Mouse (Mus musculus) ES-Bruce4 (cell line): ENCODE data around the gene Tbc1d7. TPM values are rescaled to one million over a fixed set of nuclear protein-coding genes. Genes with fewer than 3 reads are reported as not detected.

Experiments
- H3K27ac ChIP-seq: 2 replicates; pipeline ENCODE4 v1.5.1; 2012; ENCODE audit warnings: low read length, inconsistent platforms; ENCODE audit not compliant: insufficient read depth
- H3K27me3 ChIP-seq: 2 replicates; pipeline ENCODE4 v1.6.1; 2012; ENCODE audit warnings: mild to moderate bottlenecking, low read length, inconsistent platforms; ENCODE audit not compliant: control insufficient read depth, poor library complexity, insufficient read depth, severe bottlenecking
- H3K36me3 ChIP-seq: 2 replicates; pipeline ENCODE4 v1.6.1; 2012; ENCODE audit warnings: inconsistent platforms, mild to moderate bottlenecking, low read length, moderate library complexity; ENCODE audit not compliant: control insufficient read depth, poor library complexity, insufficient read depth, severe bottlenecking
- H3K4me1 ChIP-seq: one replicate; pipeline ENCODE4 v1.8.1; 2011; ENCODE audit warnings: low read length; ENCODE audit not compliant: control insufficient read depth, insufficient read depth
- H3K4me3 ChIP-seq: 2 replicates; pipeline ENCODE4 v1.5.1; 2011; ENCODE audit warnings: low read depth, mild to moderate bottlenecking, low read length
- H3K9ac ChIP-seq: 2 replicates; pipeline ENCODE4 v1.6.1; 2012; ENCODE audit warnings: low read depth, mild to moderate bottlenecking, inconsistent platforms; ENCODE audit not compliant: poor library complexity, severe bottlenecking
- H3K9me3 ChIP-seq: replicated peaks from 2 replicates; pipeline ENCODE4 v1.6.1; 2012; ENCODE audit warnings: mild to moderate bottlenecking, low read length, inconsistent platforms; ENCODE audit not compliant: control insufficient read depth, poor library complexity, insufficient read depth, severe bottlenecking
- CTCF ChIP-seq: IDR thresholded peaks from one replicate; pipeline ENCODE4 v1.8.1; 2011; ENCODE audit warnings: low read depth, low read length
- EP300 ChIP-seq: IDR thresholded peaks from 2 replicates; pipeline ENCODE4 v1.6.1; 2011; ENCODE audit warnings: low read depth, low read length; ENCODE audit not compliant: insufficient read depth
- POLR2A ChIP-seq: IDR thresholded peaks from one replicate; pipeline ENCODE4 v1.8.1; 2011; ENCODE audit warnings: low read length; ENCODE audit not compliant: insufficient read depth
- polyA plus RNA-seq: library from polyadenylated mRNA; stranded (reverse); fragments of >200 nt; gene quantifications from 2 replicates; pipeline ENCODE4 v1.2.4, GENCODE M21; 2011; ENCODE audit warnings: low read depth; ENCODE audit not compliant: missing spikeins, insufficient read depth, insufficient read length

The Tbc1d7 gene
- polyA plus RNA-seq, 1 experiment = 26.4 TPM

GRCm38 (mm10) chr13:43177317-43177716, 6.0 kb upstream of the Tbc1d7 start:
- H3K4me3 ChIP-seq = no peak overlapping the region
- H3K27ac ChIP-seq = no peak overlapping the region
- TF ChIP-seq POLR2A (no peak), EP300 (no peak), CTCF (no peak)
- no peaks in the 10 kb centered on the region for H3K27me3 ChIP-seq
- no peaks in the 10 kb centered on the region for H3K36me3 ChIP-seq
- no peak overlapping the region for H3K9ac ChIP-seq
- no peaks in the 10 kb centered on the region for H3K4me1 ChIP-seq
- H3K9me3 ChIP-seq = no peaks in the 10 kb centered on the region

GRCm38 (mm10) chr13:43176676-43177075, 5.4 kb upstream of the Tbc1d7 start:
- H3K4me3 ChIP-seq = no peak overlapping the region
- no peaks in the 10 kb centered on the region for H3K36me3 ChIP-seq
- no peaks in the 10 kb centered on the region for H3K27me3 ChIP-seq
- TF ChIP-seq CTCF (no peak), EP300 (no peak), POLR2A (no peak)
- no peak overlapping the region for H3K9ac ChIP-seq
- no peaks in the 10 kb centered on the region for H3K4me1 ChIP-seq
- no peaks in the 10 kb centered on the region for H3K9me3 ChIP-seq
- no peak overlapping the region for H3K27ac ChIP-seq

- TF ChIP-seq POLR2A (no peak), CTCF (peak; percentile 69)
- no peak overlapping the region for H3K27ac ChIP-seq
- H3K9ac ChIP-seq = no peak overlapping the region
These were observed 2.0 kb upstream of the Tbc1d7 start for GRCm38 (mm10) chr13:43173262-43173661.

GRCm38 (mm10) chr13:43172036-43172713, 874 bp upstream of the Tbc1d7 start:
- no peaks in the 10 kb centered on the region for H3K36me3 ChIP-seq
- TF ChIP-seq POLR2A = no peak
- TF ChIP-seq EP300 = no peak
- peak; percentile 84 for TF ChIP-seq CTCF
- no peaks in the 10 kb centered on the region for H3K9me3 ChIP-seq
- H3K9ac ChIP-seq = peak overlapping the region; percentile 63
- no peaks in the 10 kb centered on the region for H3K4me1 ChIP-seq
- 0 out of 2 replicates have a peak overlapping the region, but pooled peaks have one; percentile 4 for H3K27ac ChIP-seq
- H3K27me3 ChIP-seq = no peaks in the 10 kb centered on the region
- H3K4me3 ChIP-seq = peak overlapping the region; percentile 74

More at GRCm38 (mm10) chr13:43173262-43173661, 2.0 kb upstream of the Tbc1d7 start:
- H3K4me3 ChIP-seq = no peak overlapping the region
- no peaks in the 10 kb centered on the region for H3K9me3 ChIP-seq
- H3K27me3 ChIP-seq = no peaks in the 10 kb centered on the region
- no peaks in the 10 kb centered on the region for H3K4me1 ChIP-seq
- H3K36me3 ChIP-seq = no peaks in the 10 kb centered on the region

GRCm38 (mm10) chr13:43167721-43168120, 3.6 kb downstream of the Tbc1d7 start:
- TF ChIP-seq EP300 (no peak), POLR2A (no peak), CTCF (no peak)
- Histone ChIP-seq H3K36me3 (no peaks in the 10 kb centered on the region), H3K9me3 (no peaks in the 10 kb centered on the region), H3K4me1 (no peaks in the 10 kb centered on the region), H3K27ac (no peak overlapping the region), H3K9ac (no peak overlapping the region), H3K4me3 (no peak overlapping the region), H3K27me3 (no peaks in the 10 kb centered on the region)

- Histone ChIP-seq H3K4me3 (no peak overlapping the region), H3K27me3 (no peaks in the 10 kb centered on the region), H3K27ac (no peak overlapping the region), H3K9ac (no peak overlapping the region), H3K36me3 (no peaks in the 10 kb centered on the region), H3K9me3 (no peaks in the 10 kb centered on the region), H3K4me1 (no peaks in the 10 kb centered on the region)
- no peak for TF ChIP-seq EP300
- no peak for TF ChIP-seq CTCF
- no peak for TF ChIP-seq POLR2A
These were observed 11.9 kb downstream of the Tbc1d7 start for GRCm38 (mm10) chr13:43159429-43159828.
